ENCODE assay signal across 11 mouse cellular contexts in the genomic region with DNA sequence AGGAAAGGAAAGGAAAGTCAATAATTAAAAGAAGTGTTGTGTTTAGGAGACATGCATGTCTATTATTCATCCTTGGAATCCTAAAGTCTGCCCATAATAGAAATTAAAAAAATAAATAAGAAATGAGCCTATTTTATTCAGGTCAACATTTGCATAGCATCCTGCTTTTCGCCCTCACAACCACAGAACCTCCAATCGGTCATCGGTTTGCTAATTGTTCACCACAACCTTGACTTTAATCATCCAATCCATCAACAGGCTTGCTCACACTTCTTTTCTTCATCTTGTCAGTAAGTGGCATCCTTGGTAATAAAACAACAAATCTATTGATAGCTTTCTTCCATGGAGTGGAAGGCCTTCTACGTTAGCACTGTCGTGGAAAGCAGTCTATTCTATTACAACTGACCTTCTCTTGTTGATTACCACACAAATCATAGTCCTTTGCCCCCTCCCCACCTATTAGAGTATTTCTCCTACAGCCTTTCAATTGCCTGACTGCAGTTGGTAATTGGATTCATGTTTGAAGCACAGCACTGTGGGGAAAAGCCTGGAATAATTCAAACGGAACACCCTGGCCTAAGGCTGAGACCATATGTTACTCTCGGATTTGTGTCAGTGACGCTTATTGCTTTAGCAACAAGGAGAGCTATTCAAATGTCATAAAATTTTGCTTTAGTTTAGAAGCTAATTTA.
DNase-seq lines count a peak whose midpoint lies in the region; ATAC-seq lines count a peak whose summit lies in the region.
"Had no signal": no experiment of that assay in that cellular context is flagged by ENCODE, and none has a peak within 500 bp of the region (broad histone marks: within the 10 kb centered on the region; RNA-seq: fewer than 3 reads in every experiment).

No protein-coding gene starts in this region.

- no peaks in the 10 kb centered on the region for H3K9me3 ChIP-seq in forebrain, embryonic 13.5 days (replicated peaks)
- H3K9me3 ChIP-seq: embryonic facial prominence, embryonic 13.5 days had no signal

- H3K4me1 ChIP-seq in forebrain, embryonic 13.5 days = peaks cover 8% of the 10 kb centered on the region

- H3K4me3 ChIP-seq in forebrain, embryonic 13.5 days = no peak overlapping the region
- H3K4me3 ChIP-seq: embryonic facial prominence, embryonic 13.5 days had no signal

- H3K9ac ChIP-seq in forebrain, embryonic 13.5 days = no peak overlapping the region
- H3K9ac ChIP-seq: embryonic facial prominence, embryonic 13.5 days; liver, embryonic 14.5 days had no signal

- peak; percentile 85 for ATAC-seq in forebrain, embryonic 13.5 days

- H3K27ac ChIP-seq in forebrain, embryonic 13.5 days = peak overlapping the region; percentile 48
- H3K27ac ChIP-seq: embryonic facial prominence, embryonic 13.5 days; liver, embryonic 14.5 days had no signal

- H3K36me3 ChIP-seq in forebrain, embryonic 13.5 days (ENCODE audit: poor library complexity, severe bottlenecking) = no peaks in the 10 kb centered on the region
- H3K36me3 ChIP-seq: embryonic facial prominence, embryonic 13.5 days had no signal

- no peaks in the 10 kb centered on the region for H3K27me3 ChIP-seq in forebrain, embryonic 13.5 days
- H3K27me3 ChIP-seq: embryonic facial prominence, embryonic 13.5 days had no signal

- DNase-seq in right cerebral cortex, adult 18-20 months = peak; percentile 8
- DNase-seq in right cerebral cortex, postnatal 4 days = no peak
- DNase-seq in layer of hippocampus, adult 9-10 months (ENCODE audit: low spot score) = peak; percentile 32
- DNase-seq in kidney, adult 18-20 months = no peak
- DNase-seq in kidney, postnatal 10 days = no peak
- DNase-seq in adrenal gland, adult (ENCODE audit: inconsistent age in 2 of 2, low spot score in 1 of 2) = no peak
- DNase-seq: adrenal gland, adult 8-10 months; kidney, postnatal 25 days had no signal

- WGBS in forebrain, embryonic 13.5 days = 50% methylated on average over 8 of the region's 8 CpGs

- H3K4me2 ChIP-seq in forebrain, embryonic 13.5 days = no peak overlapping the region
- H3K4me2 ChIP-seq: embryonic facial prominence, embryonic 13.5 days had no signal

Comparison
In these comparisons a context has a peak if more than half of its experiments do, and no peak if none do; other contexts are left out.
1. DNase-seq: peak in right cerebral cortex, adult 18-20 months (single experiment) and layer of hippocampus, adult 9-10 months (single experiment); none in right cerebral cortex, postnatal 4 days (single experiment), kidney, adult 18-20 months (single experiment), kidney, postnatal 10 days (single experiment) and adrenal gland, adult (0 of 2).